Mouse (Mus musculus): ENCODE results near the gene Gm47969.
"Not testable (repeated sequence)": the region's sequence is repeated elsewhere in the genome, so short reads cannot be mapped to it uniquely, and the experiment has no call there.

Gm47969 gene

DNA sequence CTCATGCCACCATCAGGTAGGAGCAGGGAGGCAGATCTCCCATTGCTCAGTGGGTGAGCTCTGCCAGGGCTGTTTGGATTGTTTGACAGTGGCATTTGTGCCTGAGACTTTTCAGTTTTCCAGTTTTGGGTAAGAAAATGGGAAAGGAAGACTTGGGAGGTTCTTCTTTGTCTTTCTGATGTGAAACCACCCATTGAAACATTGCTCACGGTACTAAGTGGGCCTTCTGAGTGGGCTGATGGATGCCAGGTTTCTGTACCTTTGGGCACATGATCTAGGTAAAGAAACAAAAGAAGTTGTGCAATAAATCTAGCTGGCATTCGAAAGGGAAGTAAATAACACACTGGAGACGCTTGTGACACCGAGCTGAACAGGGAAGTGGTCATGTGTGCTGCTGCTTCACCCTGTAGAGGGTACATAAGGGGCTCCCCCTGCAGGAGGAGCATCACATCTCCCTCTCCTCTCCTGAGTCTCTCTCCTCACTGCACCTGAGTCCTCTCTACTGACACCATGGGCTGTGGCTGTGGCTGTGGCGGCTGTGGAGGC is at the start of gene Gm47969:
Gm47969 (plus strand) TSS at position 51 of the 546 bp plus-strand sequence.
- no peak for TF ChIP-seq GATA4 (IDR thresholded peaks at IDR 0.05; ENCODE audit: insufficient replicate concordance, low read length)

DNA sequence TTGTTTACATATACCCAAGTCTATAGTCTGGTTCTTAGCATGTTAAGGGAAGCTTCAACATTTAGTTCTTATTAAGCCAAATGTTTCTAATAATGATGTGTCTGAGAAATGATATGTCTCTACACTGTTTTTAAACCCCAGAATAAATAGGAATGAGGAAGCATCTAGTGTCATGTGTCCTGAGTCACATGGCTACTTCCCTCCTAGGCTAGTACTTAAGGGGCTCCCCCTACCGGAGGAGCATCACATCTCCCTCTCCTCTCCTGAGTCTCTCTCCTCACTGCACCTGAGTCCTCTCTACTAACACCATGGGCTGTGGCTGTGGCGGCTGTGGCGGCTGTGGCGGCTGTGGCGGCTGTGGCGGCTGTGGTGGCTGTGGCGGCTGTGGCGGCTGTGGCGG is 44.4 kb upstream of the Gm47969 start, which contains the start of gene Gm47959:
Gm47959 (plus strand) TSS at position 243 of the 400 bp plus-strand sequence.
- TF ChIP-seq GATA4 (IDR thresholded peaks at IDR 0.05; ENCODE audit: insufficient replicate concordance, low read length), result not testable (repeated sequence)

DNA sequence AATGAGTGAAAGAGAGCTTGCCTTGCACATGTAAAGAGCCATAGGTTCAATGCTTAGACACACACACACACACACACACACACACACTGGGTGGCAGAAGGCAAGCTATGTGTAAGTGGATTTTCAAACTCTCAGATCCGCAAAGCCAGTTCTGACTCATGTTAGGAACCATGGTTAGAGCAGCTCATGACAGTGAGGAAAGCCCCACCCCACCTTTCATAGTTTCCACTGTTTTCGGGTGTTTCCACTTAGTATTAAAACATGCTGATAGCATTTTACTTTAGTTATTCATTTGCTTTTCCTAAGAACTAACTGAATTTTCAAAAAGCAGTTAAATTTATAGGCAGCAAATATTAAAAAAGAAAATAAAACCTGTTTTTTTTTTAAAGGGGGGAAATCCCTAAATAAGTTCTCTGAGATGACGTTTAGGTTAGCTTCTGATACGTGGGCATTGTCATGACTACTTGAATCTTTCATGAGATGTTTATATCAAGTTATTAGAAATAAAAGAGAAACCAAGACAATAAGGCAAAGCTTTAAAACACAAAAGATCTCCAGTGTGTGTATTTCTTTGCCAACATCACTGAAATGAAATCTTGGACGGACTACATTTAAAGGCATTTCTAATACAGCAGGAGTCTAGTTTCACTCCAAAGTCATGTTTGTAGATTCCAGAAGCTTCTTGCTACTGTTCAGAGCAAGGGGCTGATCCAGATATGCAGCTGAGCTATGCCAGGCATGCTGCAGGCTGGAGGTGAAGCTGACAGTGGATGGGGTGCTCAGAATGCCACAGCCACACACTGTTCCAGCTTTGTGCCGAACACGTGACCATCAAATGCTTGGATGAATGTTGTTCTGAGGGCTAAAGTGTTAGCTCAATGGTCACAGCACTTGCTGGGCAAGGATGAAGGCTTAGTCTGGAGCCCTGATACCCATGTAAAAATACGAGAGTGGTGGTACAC is 38.2 kb upstream of the Gm47969 start:
- TF ChIP-seq GATA4 (IDR thresholded peaks at IDR 0.05; ENCODE audit: insufficient replicate concordance, low read length), result no peak

DNA sequence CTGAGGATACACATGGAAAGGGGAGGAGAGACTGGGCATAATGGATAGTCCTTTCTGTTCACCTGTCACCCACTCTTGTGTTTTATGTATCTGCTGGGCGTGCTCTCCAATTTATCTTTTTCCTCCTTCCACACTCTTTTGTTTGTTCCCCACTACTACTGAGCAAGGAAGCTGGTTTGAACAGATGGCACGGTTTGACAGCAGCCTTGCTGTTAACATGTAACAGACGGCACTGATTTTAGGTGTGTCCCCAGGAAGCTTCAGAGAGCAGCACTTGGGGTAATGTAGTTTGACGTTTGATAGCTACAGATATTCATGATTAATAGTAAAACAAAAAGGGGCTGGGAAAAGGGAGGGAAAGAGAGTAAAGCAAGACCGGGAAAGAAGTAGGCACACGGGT is 37.3 kb upstream of the Gm47969 start:
- TF ChIP-seq GATA4 (IDR thresholded peaks at IDR 0.05; ENCODE audit: insufficient replicate concordance, low read length), result no peak

DNA sequence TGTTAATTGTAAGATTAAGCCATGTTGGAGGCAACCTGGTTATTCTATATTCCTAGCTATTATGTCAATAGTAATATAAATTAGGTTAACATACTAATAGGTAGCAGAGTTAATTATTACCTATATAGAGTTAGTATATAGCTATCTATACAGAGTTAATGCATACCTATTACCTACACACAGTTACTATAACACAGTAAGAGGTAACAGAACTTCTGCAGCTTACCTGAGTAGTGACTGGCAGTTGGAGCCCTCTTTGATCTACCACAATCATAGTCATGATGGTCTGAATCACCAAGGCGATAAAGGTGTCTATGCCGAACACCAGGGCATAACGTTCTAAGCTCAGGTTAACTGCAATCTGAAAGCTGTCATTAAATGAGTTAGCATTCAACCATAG is 30.3 kb upstream of the Gm47969 start:
- no peak for TF ChIP-seq GATA4 (IDR thresholded peaks at IDR 0.05; ENCODE audit: insufficient replicate concordance, low read length)

DNA sequence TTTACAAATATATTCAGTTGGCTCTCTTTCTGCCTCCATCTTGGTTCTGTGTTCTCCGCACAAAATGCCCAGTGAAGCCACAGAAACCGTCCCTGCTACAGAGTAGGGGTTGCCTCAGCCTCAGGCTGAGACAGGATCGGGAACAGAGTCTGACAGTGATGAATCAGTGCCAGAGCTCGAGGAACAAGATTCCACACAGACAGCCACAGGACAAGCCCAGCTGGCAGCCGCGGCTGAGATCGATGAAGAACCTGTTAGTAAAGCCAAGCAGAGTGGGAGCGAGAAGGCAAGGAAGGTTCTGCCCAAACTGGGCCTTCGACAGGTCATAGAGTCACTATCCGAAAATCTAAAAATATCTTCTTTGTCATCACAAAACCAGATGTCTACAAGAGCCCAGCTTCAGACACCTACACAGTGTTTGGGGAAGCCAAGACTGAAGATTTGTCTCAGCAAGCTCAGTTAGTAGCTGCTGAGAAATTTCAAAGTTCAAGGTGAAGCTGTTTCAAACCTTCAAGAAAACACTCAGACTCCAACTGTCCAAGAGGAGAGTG is 29.3 kb upstream of the Gm47969 start:
- no peak for TF ChIP-seq GATA4 (IDR thresholded peaks at IDR 0.05; ENCODE audit: insufficient replicate concordance, low read length)

DNA sequence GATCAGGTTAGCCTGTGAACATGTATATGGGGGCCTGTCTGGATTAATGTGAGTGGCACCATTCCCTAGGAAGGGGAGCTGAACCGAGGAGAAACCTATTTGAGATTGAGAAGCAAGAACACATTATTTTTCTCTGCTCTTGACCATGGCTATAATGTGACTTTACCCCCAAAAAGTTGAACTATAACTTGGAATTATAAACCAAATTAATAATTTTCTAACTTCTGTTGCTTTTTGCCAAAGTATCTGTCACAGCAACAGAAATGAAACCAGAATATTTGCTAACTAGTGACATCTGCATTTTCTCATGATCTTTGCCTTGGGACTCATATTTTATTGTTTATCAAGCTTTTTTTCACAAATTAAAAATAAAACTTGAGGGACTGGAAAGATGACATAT is 28.2 kb upstream of the Gm47969 start:
- TF ChIP-seq GATA4 (IDR thresholded peaks at IDR 0.05; ENCODE audit: insufficient replicate concordance, low read length), result no peak

DNA sequence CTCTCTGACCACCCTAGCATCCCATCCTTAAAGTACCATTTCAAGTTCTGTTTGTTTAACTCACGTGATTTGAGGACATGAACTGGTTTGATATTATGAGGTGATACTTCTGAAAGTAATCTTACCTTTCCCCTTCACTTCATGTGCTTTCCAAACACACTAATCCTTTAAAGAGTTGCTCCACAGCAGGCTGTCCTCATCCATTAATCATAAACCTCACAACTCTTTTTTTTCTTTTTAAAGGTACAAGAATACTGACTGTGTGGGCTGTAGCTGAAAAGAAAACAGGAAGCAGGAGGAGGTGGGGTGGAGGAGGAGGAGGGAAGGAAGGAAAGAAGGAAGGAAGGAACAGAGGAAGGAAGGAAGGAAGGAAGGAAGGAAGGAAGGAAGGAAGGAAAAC is 12.8 kb upstream of the Gm47969 start:
- no peak for TF ChIP-seq GATA4 (IDR thresholded peaks at IDR 0.05; ENCODE audit: insufficient replicate concordance, low read length)

DNA sequence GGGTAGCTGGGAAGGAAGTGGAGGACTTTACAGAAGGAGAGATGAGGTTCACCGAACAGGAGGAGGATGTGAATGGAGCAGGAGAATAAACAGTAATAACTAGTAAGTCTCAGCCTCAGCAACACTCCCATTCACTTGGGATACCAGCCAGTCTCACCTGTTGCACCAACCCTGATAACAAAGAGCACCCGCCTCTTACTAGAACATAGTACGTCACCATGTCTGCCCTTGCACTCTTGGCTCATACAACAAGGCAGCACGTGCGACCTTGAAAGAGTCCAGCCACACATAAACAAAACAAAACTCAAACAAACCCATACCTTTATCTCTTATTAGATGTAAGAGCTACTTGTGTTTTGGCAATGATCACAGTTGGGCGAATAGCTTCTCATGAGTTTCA is 12.2 kb upstream of the Gm47969 start:
- no peak for TF ChIP-seq GATA4 (IDR thresholded peaks at IDR 0.05; ENCODE audit: insufficient replicate concordance, low read length)

DNA sequence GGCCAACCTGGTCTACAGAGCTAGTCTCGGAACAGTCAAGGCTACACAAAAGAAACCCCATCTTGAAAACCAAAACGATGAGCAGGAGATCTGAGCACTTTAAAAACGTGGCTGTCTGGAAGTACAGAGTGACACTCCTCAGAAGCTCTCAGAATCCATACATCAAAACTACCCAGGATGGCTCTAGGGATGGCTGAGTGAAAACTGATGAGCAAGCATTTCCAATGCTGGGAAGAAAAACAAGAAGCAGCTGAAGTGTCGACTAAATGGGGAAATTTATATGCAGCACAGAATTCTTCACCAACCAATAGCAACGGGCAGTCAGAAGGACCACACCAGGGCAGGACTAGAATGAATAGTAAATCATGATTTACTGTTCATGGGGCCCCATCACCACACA is 10.2 kb upstream of the Gm47969 start:
- no peak for TF ChIP-seq GATA4 (IDR thresholded peaks at IDR 0.05; ENCODE audit: insufficient replicate concordance, low read length)

DNA sequence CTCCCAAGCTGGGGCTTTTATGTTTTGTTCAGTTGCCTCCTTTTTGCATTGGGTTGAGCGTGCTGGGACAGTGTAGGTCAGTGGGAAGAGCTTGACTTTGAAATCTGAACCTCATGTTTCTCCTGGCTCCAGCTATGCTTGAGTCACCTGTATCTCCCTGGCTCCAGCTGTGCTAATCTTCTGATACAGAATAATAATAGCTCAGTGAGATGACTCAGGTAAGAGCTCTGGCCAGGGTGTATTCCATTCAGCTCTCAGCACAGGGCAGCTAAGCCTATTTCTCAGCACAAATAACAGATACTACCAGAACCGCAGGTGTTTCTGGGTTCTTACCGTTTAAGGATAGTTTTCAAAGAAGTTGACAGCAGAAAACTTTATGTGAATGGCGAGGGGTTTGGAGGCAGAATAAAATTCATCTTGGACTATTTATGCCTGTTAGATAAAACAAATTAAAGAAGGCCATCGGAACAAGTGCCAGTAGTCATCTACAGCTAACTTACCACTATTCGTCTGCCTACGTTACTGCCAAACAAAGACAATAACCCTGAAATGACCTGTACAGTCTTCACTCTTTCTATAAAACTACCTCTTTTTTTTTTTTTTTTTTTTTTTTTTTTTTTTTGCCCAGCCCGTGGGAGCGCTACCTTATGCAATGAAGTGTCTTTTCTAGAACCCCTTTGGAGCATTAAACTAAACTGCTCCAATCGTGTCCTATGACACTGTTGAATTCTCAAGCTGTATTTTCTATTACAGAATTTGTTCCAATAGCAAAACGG is 7.7 kb upstream of the Gm47969 start:
- TF ChIP-seq GATA4 (IDR thresholded peaks at IDR 0.05; ENCODE audit: insufficient replicate concordance, low read length), result no peak

DNA sequence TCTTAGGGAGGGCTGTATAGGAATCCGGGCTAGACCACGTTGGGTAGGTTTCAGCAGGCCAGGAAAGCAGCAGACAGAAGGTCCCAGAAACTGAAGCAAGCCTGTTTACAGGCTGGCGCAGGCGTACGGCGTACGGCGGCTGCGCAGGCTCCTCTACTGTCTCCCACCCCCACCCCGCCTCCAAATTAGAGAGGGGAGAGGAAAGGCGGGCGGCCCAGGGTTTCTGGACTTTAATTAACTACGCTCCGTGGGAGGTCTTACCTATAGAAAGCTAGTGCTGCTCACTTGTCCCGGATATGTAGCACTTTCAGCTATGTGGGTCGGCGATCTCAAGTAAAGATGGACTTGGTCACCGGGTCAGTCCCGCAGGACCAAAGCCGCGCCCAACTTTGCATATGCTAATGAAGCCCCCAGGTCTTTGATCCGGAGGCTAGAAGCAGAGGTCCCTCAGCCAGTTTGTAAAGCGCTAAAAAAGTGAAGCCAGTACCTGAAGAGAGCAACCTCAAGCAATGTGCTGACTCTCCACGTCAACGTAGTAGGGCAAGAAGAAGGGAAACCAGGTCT is 6.5 kb upstream of the Gm47969 start, which contains the start of gene Slc19a3:
Slc19a3 (minus strand) TSS at position 340 of the 564 bp plus-strand sequence.
- no peak for TF ChIP-seq GATA4 (IDR thresholded peaks at IDR 0.05; ENCODE audit: insufficient replicate concordance, low read length)

DNA sequence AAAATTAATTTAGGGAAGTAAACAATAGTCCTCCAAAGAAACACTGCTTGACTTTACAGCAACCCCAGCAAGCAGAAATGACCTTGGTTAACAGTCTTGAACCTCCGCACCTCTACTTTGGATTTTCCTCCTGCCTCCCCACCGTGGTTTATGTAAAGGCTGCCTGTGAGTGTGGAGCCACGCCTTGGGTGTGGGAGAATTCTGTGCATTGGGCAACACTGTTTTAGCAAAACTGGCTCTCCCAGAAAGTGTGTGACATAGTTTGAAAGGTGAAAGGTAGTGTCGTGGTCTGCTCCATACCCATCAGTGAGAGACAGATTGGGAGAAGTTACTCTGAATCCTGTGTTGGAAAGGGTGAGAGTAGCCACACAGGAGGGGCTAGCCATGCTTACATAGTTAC is 5.7 kb upstream of the Gm47969 start:
- TF ChIP-seq GATA4 (IDR thresholded peaks at IDR 0.05; ENCODE audit: insufficient replicate concordance, low read length), result no peak

DNA sequence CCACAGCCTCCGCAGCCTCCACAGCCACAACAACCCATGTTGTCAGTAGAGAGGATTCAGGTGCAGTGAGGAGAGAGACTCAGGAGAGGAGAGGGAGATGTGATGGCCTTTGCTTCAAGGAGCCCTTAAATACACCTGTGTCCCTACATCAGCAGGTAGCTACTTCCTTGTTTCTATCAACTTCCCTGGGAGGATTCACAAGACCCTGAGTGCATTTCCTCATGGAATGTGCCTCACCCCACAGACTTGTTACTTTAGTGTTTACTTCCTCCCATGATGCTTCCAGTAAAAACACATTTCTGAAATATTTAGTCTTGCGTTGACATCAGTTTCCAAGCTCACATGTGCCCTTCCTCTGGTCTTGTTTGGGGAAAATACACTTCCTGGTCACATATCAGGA is 2.4 kb upstream of the Gm47969 start, which contains the start of gene Krtap28-10:
Krtap28-10 (minus strand) TSS at position 101 of the 400 bp plus-strand sequence.
- TF ChIP-seq GATA4 (IDR thresholded peaks at IDR 0.05; ENCODE audit: insufficient replicate concordance, low read length), result no peak

DNA sequence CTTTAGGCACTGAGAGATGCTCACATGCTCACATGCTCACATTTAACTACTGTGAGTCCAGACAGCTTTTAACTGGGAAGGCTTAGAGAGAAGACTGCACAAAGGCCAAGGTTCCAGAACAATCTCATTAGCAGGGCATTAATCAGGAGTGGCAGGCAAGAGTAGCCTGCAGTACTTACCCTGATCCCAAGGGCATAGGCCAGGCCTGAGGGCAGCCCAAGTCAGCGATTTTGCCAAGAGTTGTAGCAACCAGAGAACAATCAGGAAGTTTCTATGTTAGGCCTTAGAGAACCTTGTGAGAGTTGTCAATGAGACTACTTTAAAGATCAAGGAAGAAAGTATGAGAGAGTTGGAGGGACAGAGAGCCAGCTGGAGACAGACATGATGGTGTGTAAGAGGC is 13.7 kb downstream of the Gm47969 start:
- no peak for TF ChIP-seq GATA4 (IDR thresholded peaks at IDR 0.05; ENCODE audit: insufficient replicate concordance, low read length)
